Mouse (Mus musculus) midbrain, embryonic 16.5 days (tissue): ENCODE measurements at regions not wholly inside any gene's neighbourhood (a gene's known extent, or its start where the extent isn't known, plus 50 kb on each side); places are given as distances from the start of the nearest gene placed in this dataset.

Experiments
- ATAC-seq: fragments of 200-750 bp; cut with Nextera tagmentation; 2 replicates; pipeline ENCODE4 v1.8.0; 2017; ENCODE audit warnings: moderate TSS enrichment
- H3K27ac ChIP-seq: fragments of 300-500 bp; sonication (generic); 2 replicates; pipeline ENCODE4 v1.5.1; 2014; ENCODE audit warnings: mild to moderate bottlenecking, low read length, mixed read lengths
- H3K27me3 ChIP-seq: fragments of 300-500 bp; sonication (generic); 2 replicates; pipeline ENCODE4 v1.6.1; 2014; ENCODE audit warnings: low read depth, low read length, mixed read lengths; ENCODE audit not compliant: control insufficient read depth, insufficient read depth
- H3K36me3 ChIP-seq: fragments of 300-500 bp; sonication (generic); 2 replicates; pipeline ENCODE4 v1.6.1; 2014; ENCODE audit warnings: mild to moderate bottlenecking, low read length, moderate library complexity, mixed read lengths; ENCODE audit not compliant: control insufficient read depth, insufficient read depth
- H3K4me1 ChIP-seq: fragments of 300-500 bp; sonication (generic); 2 replicates; pipeline ENCODE4 v1.6.1; 2014; ENCODE audit warnings: mild to moderate bottlenecking, low read length, mixed read lengths; ENCODE audit not compliant: control insufficient read depth, insufficient read depth
- H3K4me2 ChIP-seq: fragments of 300-500 bp; sonication (generic); 2 replicates; pipeline ENCODE4 v1.6.1; 2014; ENCODE audit warnings: mild to moderate bottlenecking, low read length, mixed read lengths
- H3K4me3 ChIP-seq: fragments of 300-500 bp; sonication (generic); 2 replicates; pipeline ENCODE4 v1.5.1; 2014; ENCODE audit warnings: low read depth, mild to moderate bottlenecking, low read length, moderate library complexity, mixed read lengths
- H3K9ac ChIP-seq: fragments of 300-500 bp; sonication (generic); 2 replicates; pipeline ENCODE4 v1.6.1; 2014; ENCODE audit warnings: low read depth, low read length, mixed read lengths
- H3K9me3 ChIP-seq: fragments of 300-500 bp; sonication (generic); replicated peaks from 2 replicates; pipeline ENCODE4 v1.6.1; 2014; ENCODE audit warnings: mild to moderate bottlenecking, low read length, mixed read lengths; ENCODE audit not compliant: control insufficient read depth, poor library complexity, severe bottlenecking
- WGBS: fragments of 180-500 bp; shearing (Covaris S2); extraction: QIAGEN DNeasy Blood & Tissue Kit; methylation state at CpG from one replicate; pipeline ENCODE4 v1.1.7; 2014; 5-methylcytosine and 5-hydroxymethylcytosine counted together

GRCm38 (mm10) chr15:61109429-61110128 lies 186.8 kb upstream of the A1bg start:
- WGBS, result 29% methylated on average over 4 of the region's 4 CpGs
- no peaks in the 10 kb centered on the region for H3K27me3 ChIP-seq
- H3K9me3 ChIP-seq, result no peaks in the 10 kb centered on the region
- no peak for ATAC-seq
- H3K4me3 ChIP-seq, result no peak overlapping the region
- no peak overlapping the region for H3K27ac ChIP-seq
- no peak overlapping the region for H3K9ac ChIP-seq
- H3K4me1 ChIP-seq, result no peaks in the 10 kb centered on the region
- H3K36me3 ChIP-seq, result no peaks in the 10 kb centered on the region
- no peak overlapping the region for H3K4me2 ChIP-seq

GRCm38 (mm10) chr15:61108957-61109356 lies 186.1 kb upstream of the A1bg start:
- Histone ChIP-seq H3K9me3 (no peaks in the 10 kb centered on the region), H3K4me1 (no peaks in the 10 kb centered on the region), H3K4me2 (no peak overlapping the region), H3K4me3 (no peak overlapping the region), H3K27me3 (no peaks in the 10 kb centered on the region), H3K9ac (no peak overlapping the region), H3K36me3 (no peaks in the 10 kb centered on the region), H3K27ac (no peak overlapping the region)
- WGBS, result 40% methylated on average over 2 of the region's 2 CpGs
- no peak for ATAC-seq

GRCm38 (mm10) chr15:61102421-61103412 lies 179.9 kb upstream of the A1bg start:
- Histone ChIP-seq H3K9ac (0 out of 2 replicates have a peak overlapping the region, but pooled peaks have one; percentile 27), H3K27ac (no peak overlapping the region)

DNA sequence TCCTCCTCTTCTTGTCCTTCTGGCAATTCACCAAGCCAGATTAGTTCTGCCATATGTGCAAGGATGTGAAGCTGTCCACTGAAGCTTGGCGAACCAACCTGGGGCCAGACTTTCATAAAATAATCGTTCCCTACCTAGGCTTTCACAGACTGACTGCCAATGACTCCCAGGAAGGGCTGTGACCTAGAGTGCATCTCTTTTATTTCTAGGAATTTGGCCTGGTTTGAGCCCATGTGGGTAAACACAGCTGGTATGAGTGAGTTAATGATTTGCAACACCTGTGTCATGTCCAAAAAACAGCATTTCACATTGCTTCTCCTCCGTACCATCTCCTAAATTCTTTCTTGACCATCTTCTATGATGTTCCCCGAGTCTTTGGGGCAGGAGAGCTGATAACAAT lies 178.0 kb upstream of the A1bg start:
- Histone ChIP-seq H3K36me3 (no peaks in the 10 kb centered on the region), H3K9me3 (no peaks in the 10 kb centered on the region), H3K9ac (no peak overlapping the region), H3K27ac (no peak overlapping the region), H3K4me1 (peaks cover 14% of the 10 kb centered on the region), H3K4me2 (no peak overlapping the region), H3K4me3 (no peak overlapping the region), H3K27me3 (no peaks in the 10 kb centered on the region)
- 71% methylated on average over 4 of the region's 4 CpGs for WGBS
- no peak for ATAC-seq

More at GRCm38 (mm10) chr15:61102421-61103412, 179.9 kb upstream of the A1bg start:
- Histone ChIP-seq H3K4me1 (peaks cover 9% of the 10 kb centered on the region), H3K36me3 (no peaks in the 10 kb centered on the region), H3K9me3 (no peaks in the 10 kb centered on the region), H3K27me3 (no peaks in the 10 kb centered on the region), H3K4me2 (peak overlapping the region; percentile 52), H3K4me3 (peak overlapping the region; percentile 13; the same call in 1 of the 2 replicates)
- ATAC-seq, result peak; percentile 92
- WGBS, result 10% methylated on average over 7 of the region's 7 CpGs

GRCm38 (mm10) chr15:61098968-61099367 lies 176.2 kb upstream of the A1bg start:
- peaks cover 14% of the 10 kb centered on the region for H3K4me1 ChIP-seq
- WGBS, result 55% methylated on average over 1 of the region's 1 CpGs
- H3K4me2 ChIP-seq, result no peak overlapping the region
- no peak for ATAC-seq
- no peaks in the 10 kb centered on the region for H3K36me3 ChIP-seq
- H3K9ac ChIP-seq, result no peak overlapping the region
- no peak overlapping the region for H3K27ac ChIP-seq
- H3K4me3 ChIP-seq, result no peak overlapping the region
- H3K9me3 ChIP-seq, result no peaks in the 10 kb centered on the region
- no peaks in the 10 kb centered on the region for H3K27me3 ChIP-seq

DNA sequence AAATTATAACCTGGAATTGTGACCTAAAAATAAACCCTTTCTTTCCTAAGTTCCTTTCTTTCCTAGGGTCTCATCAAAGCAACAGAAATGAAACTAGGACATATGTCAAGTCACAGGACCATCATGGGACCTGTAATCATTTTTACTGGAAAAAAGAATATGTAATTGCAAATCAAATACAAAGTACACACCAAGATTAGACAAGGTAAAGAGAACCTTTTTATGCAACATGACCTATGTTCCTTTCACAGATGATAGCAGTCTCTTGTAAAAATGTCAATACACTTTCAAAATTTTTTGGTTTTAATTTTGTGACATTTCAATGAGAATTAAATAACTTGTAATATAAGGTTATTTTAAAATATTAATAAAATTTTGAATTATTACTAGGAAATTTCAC lies 175.7 kb upstream of the A1bg start:
- Histone ChIP-seq H3K36me3 (no peaks in the 10 kb centered on the region), H3K4me3 (no peak overlapping the region), H3K27me3 (no peaks in the 10 kb centered on the region), H3K4me1 (peaks cover 14% of the 10 kb centered on the region), H3K4me2 (no peak overlapping the region), H3K9ac (no peak overlapping the region), H3K27ac (no peak overlapping the region), H3K9me3 (no peaks in the 10 kb centered on the region)
- no peak for ATAC-seq

- no peak overlapping the region for H3K27ac ChIP-seq
- WGBS, result 46% methylated on average over 3 of the region's 3 CpGs
- ATAC-seq, result peak; percentile 84
- no peak overlapping the region for H3K9ac ChIP-seq
- no peaks in the 10 kb centered on the region for H3K27me3 ChIP-seq
- no peak overlapping the region for H3K4me3 ChIP-seq
- H3K4me2 ChIP-seq, result no peak overlapping the region
- no peaks in the 10 kb centered on the region for H3K36me3 ChIP-seq
- no peaks in the 10 kb centered on the region for H3K9me3 ChIP-seq
- H3K4me1 ChIP-seq, result peaks cover 5% of the 10 kb centered on the region; the same call in 1 of the 2 replicates
These were observed 173.4 kb upstream of the A1bg start for GRCm38 (mm10) chr15:61096021-61096781.

GRCm38 (mm10) chr15:61055017-61055609 lies 132.3 kb upstream of the A1bg start:
- WGBS, result 49% methylated on average over 7 of the region's 7 CpGs

More at GRCm38 (mm10) chr15:61055017-61055609, 132.3 kb upstream of the A1bg start:
- no peaks in the 10 kb centered on the region for H3K27me3 ChIP-seq
- no peaks in the 10 kb centered on the region for H3K4me1 ChIP-seq
- ATAC-seq, result 0 out of 2 replicates have a peak, but pooled peaks have one; percentile 32
- H3K36me3 ChIP-seq, result no peaks in the 10 kb centered on the region
- H3K9ac ChIP-seq, result no peak overlapping the region
- H3K4me2 ChIP-seq, result no peak overlapping the region
- no peaks in the 10 kb centered on the region for H3K9me3 ChIP-seq
- no peak overlapping the region for H3K27ac ChIP-seq
- no peak overlapping the region for H3K4me3 ChIP-seq
